ENCODE assay signal across 8 mouse cellular contexts in the genomic region with DNA sequence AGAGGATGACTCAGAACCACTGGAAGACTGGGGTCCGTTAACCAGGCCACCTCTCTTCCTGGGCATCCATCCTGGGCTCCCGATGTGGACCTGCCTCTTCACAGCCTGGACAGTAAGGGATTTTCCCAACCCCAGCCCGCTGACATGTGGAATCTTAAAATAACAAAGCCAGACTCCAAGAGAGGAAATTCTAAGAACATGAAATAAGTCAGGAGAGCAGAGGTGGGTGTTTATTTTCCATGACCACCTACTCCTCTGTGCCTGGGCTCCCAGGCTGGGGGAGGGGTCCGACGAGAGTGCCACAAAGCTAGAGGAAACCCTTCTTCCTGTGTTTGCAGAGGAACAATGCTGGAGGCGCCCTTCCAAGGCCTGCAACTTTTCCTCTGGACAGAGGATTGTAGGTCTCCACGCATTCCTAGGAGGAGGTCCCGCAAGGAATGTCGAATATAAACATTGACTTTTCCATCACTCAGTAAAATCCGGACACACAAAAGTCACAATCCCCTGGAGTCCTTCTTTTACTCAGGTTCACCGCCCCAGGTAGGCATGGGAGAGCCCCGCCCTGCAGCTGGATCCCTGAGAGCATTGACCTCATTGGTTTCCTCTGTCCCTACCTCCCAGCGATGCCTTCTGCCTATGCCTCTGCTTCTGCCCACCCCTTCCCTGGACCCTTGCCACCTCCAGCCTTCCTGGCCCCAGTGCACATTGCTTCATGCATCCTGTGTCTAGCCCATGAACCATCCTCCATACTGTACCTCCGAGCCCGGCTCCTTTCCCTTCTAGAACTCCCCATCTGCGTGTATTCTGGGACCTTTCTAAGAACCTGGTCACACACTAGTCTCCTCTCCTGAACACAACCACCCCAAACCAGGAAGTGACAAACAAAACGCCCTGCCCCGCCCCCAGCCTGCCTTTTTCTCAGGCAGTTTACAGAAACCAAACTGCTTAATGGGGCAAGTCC. TPM values are rescaled to one million over a fixed set of nuclear protein-coding genes. Genes with fewer than 3 reads are reported as not detected.
DNase-seq lines count a peak whose midpoint lies in the region; ATAC-seq and TF ChIP-seq lines count a peak whose summit lies in the region.

No protein-coding gene starts in this region.

- no peak for DNase-seq in left cerebral cortex, adult 2 months (ENCODE audit: extremely low spot score in 1 of 2, low spot score in 2 of 2)
- no peak for DNase-seq in left cerebral cortex, postnatal 14 days (ENCODE audit: low spot score in 2 of 2)
- no peak for DNase-seq in embryonic facial prominence, embryonic 14.5 days (ENCODE audit: low spot score)
- DNase-seq in heart, postnatal 4 days = peak; percentile 80
- no peak for DNase-seq in liver, embryonic 14.5 days (ENCODE audit: low read depth in 3 of 3, low spot score in 3 of 3)
- peak; percentile 71 for DNase-seq in yolk sac, embryonic 10.5 days (ENCODE audit: low spot score)
- DNase-seq in hindbrain, embryonic 14.5 days (ENCODE audit: low spot score) = no peak
- no peak for DNase-seq in T-cell, adult 2 months (ENCODE audit: low spot score)

- TF ChIP-seq EP300 in liver, embryonic 14.5 days (IDR thresholded peaks at IDR 0.05; ENCODE audit: low read depth) = no peak

- H3K4me2 ChIP-seq in embryonic facial prominence, embryonic 14.5 days (ENCODE audit: low read depth, low read length) = no peak overlapping the region
- H3K4me2 ChIP-seq in liver, embryonic 14.5 days (ENCODE audit: low read depth) = no peak overlapping the region
- H3K4me2 ChIP-seq in hindbrain, embryonic 14.5 days (replicated peaks) = no peak overlapping the region

- TF ChIP-seq CTCF in left cerebral cortex, adult 2 months (IDR thresholded peaks at IDR 0.05) = no peak
- no peak for TF ChIP-seq CTCF in liver, embryonic 14.5 days (IDR thresholded peaks at IDR 0.05; ENCODE audit: low read depth)

- ATAC-seq in embryonic facial prominence, embryonic 14.5 days (ENCODE audit: low read depth) = no peak
- peak; percentile 40 for ATAC-seq in liver, embryonic 14.5 days (ENCODE audit: insufficient read depth)
- no peak for ATAC-seq in hindbrain, embryonic 14.5 days (ENCODE audit: low FRiP score)

- peaks cover 28% of the 10 kb centered on the region for H3K4me1 ChIP-seq in embryonic facial prominence, embryonic 14.5 days (ENCODE audit: control insufficient read depth, insufficient read depth, low read length)
- H3K4me1 ChIP-seq in liver, embryonic 14.5 days (replicated peaks; ENCODE audit: control insufficient read depth in 2 of 2, insufficient read depth in 2 of 2, low read length in 1 of 2) = peaks cover 0 to 8% of the 10 kb centered on the region in 2 experiments; a peak in 2 of 4 replicates
- H3K4me1 ChIP-seq in hindbrain, embryonic 14.5 days (replicated peaks; ENCODE audit: control insufficient read depth, insufficient read depth, low read length) = no peaks in the 10 kb centered on the region

- WGBS in embryonic facial prominence, embryonic 14.5 days = 51% methylated on average over 18 of the region's 18 CpGs
- 15% methylated on average over 18 of the region's 18 CpGs for WGBS in liver, embryonic 14.5 days (ENCODE audit: insufficient replicate concordance)
- WGBS in hindbrain, embryonic 14.5 days = 75% methylated on average over 18 of the region's 18 CpGs

- H3K27me3 ChIP-seq in embryonic facial prominence, embryonic 14.5 days (replicated peaks; ENCODE audit: control insufficient read depth, insufficient read depth, low read length) = no peaks in the 10 kb centered on the region
- H3K27me3 ChIP-seq in liver, embryonic 14.5 days (ENCODE audit: control insufficient read depth, insufficient read depth, low read length) = no peaks in the 10 kb centered on the region
- H3K27me3 ChIP-seq in hindbrain, embryonic 14.5 days (ENCODE audit: control insufficient read depth, insufficient read depth, low read length) = no peaks in the 10 kb centered on the region

- H3K9ac ChIP-seq in embryonic facial prominence, embryonic 14.5 days (ENCODE audit: low read depth, low read length) = no peak overlapping the region
- no peak overlapping the region for H3K9ac ChIP-seq in liver, embryonic 14.5 days (replicated peaks)
- H3K9ac ChIP-seq in hindbrain, embryonic 14.5 days = no peak overlapping the region

- H3K4me3 ChIP-seq in left cerebral cortex, adult 2 months = no peak overlapping the region
- H3K4me3 ChIP-seq in embryonic facial prominence, embryonic 14.5 days (ENCODE audit: low read depth, low read length) = no peak overlapping the region
- H3K4me3 ChIP-seq in liver, embryonic 14.5 days (ENCODE audit: insufficient read depth in 1 of 2, low read depth in 2 of 2, low read length in 2 of 2) = no peak overlapping the region
- H3K4me3 ChIP-seq in hindbrain, embryonic 14.5 days (replicated peaks; ENCODE audit: low read length) = no peak overlapping the region

- peak overlapping the region; percentile 44; the same call in 1 of the 2 replicates for H3K27ac ChIP-seq in left cerebral cortex, adult 2 months
- H3K27ac ChIP-seq in embryonic facial prominence, embryonic 14.5 days (replicated peaks; ENCODE audit: low read depth, low read length) = peak overlapping the region; percentile 58
- no peak overlapping the region for H3K27ac ChIP-seq in liver, embryonic 14.5 days
- no peak overlapping the region for H3K27ac ChIP-seq in hindbrain, embryonic 14.5 days

- no peaks in the 10 kb centered on the region for H3K36me3 ChIP-seq in embryonic facial prominence, embryonic 14.5 days (ENCODE audit: control insufficient read depth, insufficient read depth, low read length)
- H3K36me3 ChIP-seq in liver, embryonic 14.5 days (replicated peaks; ENCODE audit: control insufficient read depth, insufficient read depth, low read depth) = no peaks in the 10 kb centered on the region
- no peaks in the 10 kb centered on the region for H3K36me3 ChIP-seq in hindbrain, embryonic 14.5 days (replicated peaks; ENCODE audit: control insufficient read depth, insufficient read depth)

- no peaks in the 10 kb centered on the region for H3K9me3 ChIP-seq in embryonic facial prominence, embryonic 14.5 days (ENCODE audit: control insufficient read depth, low read length)
- no peaks in the 10 kb centered on the region for H3K9me3 ChIP-seq in liver, embryonic 14.5 days (ENCODE audit: control insufficient read depth, low read length)
- H3K9me3 ChIP-seq in hindbrain, embryonic 14.5 days (ENCODE audit: control insufficient read depth, low read length) = no peaks in the 10 kb centered on the region

- intact Hi-C loops in left cerebral cortex, adult 2 months (cut with DNase I) = no loop called here
- intact Hi-C loops in left cerebral cortex, postnatal 14 days (cut with DNase I) = loop anchor here (2.0 to 5.0 kb wide), 2 partner anchors 46 to 63 kb away; no protein-coding TSS in a partner anchor

RNA-seq across cellular contexts. Expression of gene Ryk, which starts 56.8 kb away (rescaled TPM):
- 10 to 100 TPM; 35.4 to 42.5 TPM for total RNA-seq in left cerebral cortex, adult 2 months (2021)
- 10 to 100 TPM; 28.1 to 31.6 TPM for total RNA-seq in left cerebral cortex, postnatal 14 days (2021)
- 30.0 and 31.1 TPM in 2 replicates for polyA plus RNA-seq in embryonic facial prominence, embryonic 14.5 days (2014; fragmentation: Nextera tagmentation; extraction: Ambion mirVana)
- 10 to 100 TPM; 55.2 to 57.8 TPM for total RNA-seq in heart, postnatal 4 days (2021)
- polyA plus RNA-seq in liver, embryonic 14.5 days (2012; rRNA removed) = 8.0 and 10.8 TPM in 2 replicates
- polyA plus RNA-seq in liver, embryonic 14.5 days (2014; fragmentation: Nextera tagmentation; extraction: Ambion mirVana) = 4.9 and 6.0 TPM in 2 replicates
- polyA plus RNA-seq in hindbrain, embryonic 14.5 days (2014; fragmentation: Nextera tagmentation; extraction: Ambion mirVana) = 14.1 and 14.5 TPM in 2 replicates

Comparison
In these comparisons a context has a peak if more than half of its experiments do, and no peak if none do; other contexts are left out.
1. DNase-seq: peak in heart, postnatal 4 days (single experiment) and yolk sac, embryonic 10.5 days (single experiment); none in left cerebral cortex, adult 2 months (0 of 2), left cerebral cortex, postnatal 14 days (0 of 2), embryonic facial prominence, embryonic 14.5 days (single experiment), liver, embryonic 14.5 days (0 of 3), hindbrain, embryonic 14.5 days (single experiment) and T-cell, adult 2 months (single experiment).
2. H3K27ac ChIP-seq: peak in left cerebral cortex, adult 2 months (single experiment) and embryonic facial prominence, embryonic 14.5 days (single experiment); none in liver, embryonic 14.5 days (single experiment) and hindbrain, embryonic 14.5 days (single experiment).